16 mouse cellular contexts compared by ENCODE assay signal in genomic region chr12:12278464-12278872, GRCm38 (mm10). TPM values are rescaled to one million over a fixed set of nuclear protein-coding genes. Genes with fewer than 3 reads are reported as not detected.
DNase-seq lines count a peak whose midpoint lies in the region; ATAC-seq lines count a peak whose summit lies in the region.
"Had no signal": no experiment of that assay in that cellular context is flagged by ENCODE, and none has a peak within 500 bp of the region (broad histone marks: within the 10 kb centered on the region; RNA-seq: fewer than 3 reads in every experiment).

No protein-coding gene starts in this region.

- no peaks in the 10 kb centered on the region for H3K27me3 ChIP-seq in neural tube, embryonic 12.5 days (replicated peaks)
- H3K27me3 ChIP-seq: midbrain, embryonic 13.5 days had no signal

- H3K9me3 ChIP-seq in neural tube, embryonic 12.5 days, result no peaks in the 10 kb centered on the region
- H3K9me3 ChIP-seq: G1E; limb, embryonic 10.5 days; midbrain, embryonic 13.5 days had no signal

- no peak overlapping the region for H3K4me3 ChIP-seq in neural tube, embryonic 12.5 days
- H3K4me3 ChIP-seq: limb, embryonic 10.5 days; midbrain, embryonic 13.5 days had no signal

- ATAC-seq in neural tube, embryonic 12.5 days (ENCODE audit: low FRiP score, low read depth), result peak; percentile 13; the same call in 1 of the 2 replicates
- peak; percentile 69 for ATAC-seq in inflammation-experienced regulatory T-cells, adult 6 months
- peak; percentile 21 for ATAC-seq in monocyte, adult 5-6 weeks (replicated peaks; ENCODE audit: insufficient number of reproducible peaks, low FRiP score, low TSS enrichment, poor library complexity, severe bottlenecking)
- ATAC-seq: midbrain, embryonic 13.5 days had no signal

- no peak overlapping the region for H3K4me2 ChIP-seq in neural tube, embryonic 12.5 days (replicated peaks)
- H3K4me2 ChIP-seq: midbrain, embryonic 13.5 days had no signal

- 51% methylated on average over 7 of the region's 7 CpGs for WGBS in neural tube, embryonic 12.5 days

- DNase-seq in adrenal gland, postnatal 10 days, result peak; percentile 30
- no peak for DNase-seq in adrenal gland, postnatal 25 days
- DNase-seq in neural tube, embryonic 10.5 days (ENCODE audit: extremely low spot score, low spot score), result no peak
- DNase-seq in layer of hippocampus, postnatal 36 days, result no peak
- no peak for DNase-seq in left cerebral cortex, adult 8-10 months (ENCODE audit: low spot score in 2 of 2)
- DNase-seq: cerebellum, postnatal 14 days; heart, adult 18-20 months; heart, postnatal 4 days; thymus, postnatal 4 days had no signal

- no peaks in the 10 kb centered on the region for H3K36me3 ChIP-seq in neural tube, embryonic 12.5 days
- H3K36me3 ChIP-seq: G1E; limb, embryonic 10.5 days; midbrain, embryonic 13.5 days had no signal

- H3K27ac ChIP-seq in neural tube, embryonic 12.5 days, result no peak overlapping the region
- H3K27ac ChIP-seq: kidney, postnatal 0 days; limb, embryonic 10.5 days; midbrain, embryonic 13.5 days had no signal

- H3K4me1 ChIP-seq in neural tube, embryonic 12.5 days, result peaks cover 5% of the 10 kb centered on the region

- no peak overlapping the region for H3K9ac ChIP-seq in neural tube, embryonic 12.5 days
- H3K9ac ChIP-seq: midbrain, embryonic 13.5 days had no signal

RNA-seq across cellular contexts. Expression of gene Fam49a, which starts 16.5 kb away (rescaled TPM):
- 10 to 100 TPM; 18.5 to 19.9 TPM for total RNA-seq in adrenal gland, postnatal 10 days (2021)
- total RNA-seq in adrenal gland, postnatal 25 days (2021), result 20.5 and 21.6 TPM in 2 replicates
- 27.8 and 30.0 TPM in 2 replicates for polyA plus RNA-seq in neural tube, embryonic 12.5 days (2016; fragmentation: Nextera tagmentation; extraction: Ambion mirVana)
- polyA plus RNA-seq in inflammation-experienced regulatory T-cells, adult 6 months (2017; shearing (Covaris generic)), result 10 to 100 TPM; 45.2 to 55.3 (median 53.3) TPM
- total RNA-seq in monocyte, adult 5-6 weeks (2017), result 246 to 301 TPM (median 285 TPM) in 3 replicates
- total RNA-seq in layer of hippocampus, postnatal 36 days (2021), result 100 to 1,000 TPM; 173 to 178 TPM
- total RNA-seq in left cerebral cortex, adult 8-10 months (2022), result 100 to 1,000 TPM; 156 to 178 (median 169) TPM
- polyA plus RNA-seq: G1E had no signal

Comparison
In these comparisons a context has a peak if more than half of its experiments do, and no peak if none do; other contexts are left out.
1. ATAC-seq: peak in every context shown above with its lines; median percentile 69 in inflammation-experienced regulatory T-cells, adult 6 months; 21 in monocyte, adult 5-6 weeks; 13 in neural tube, embryonic 12.5 days.